Mouse (Mus musculus): ENCODE measurements around the gene Tacr3.

Tacr3 gene

GRCm38 (mm10) chr3:134828875-134829530 lies at the start of gene Tacr3:
Gene Tacr3 (plus strand): TSS chr3:134829007.
- DNase-seq = peak; percentile 30 to 37

- DNase-seq = no peak
Measured at GRCm38 (mm10) chr3:134828492-134828874, 324 bp upstream of the Tacr3 start.

GRCm38 (mm10) chr3:134829531-134829921 lies 719 bp downstream of the Tacr3 start:
- DNase-seq = no peak

- no peak for DNase-seq
Measured at GRCm38 (mm10) chr3:134851342-134851741, 22.5 kb downstream of the Tacr3 start.

- DNase-seq = no peak
Measured at GRCm38 (mm10) chr3:134877701-134878100, 48.9 kb downstream of the Tacr3 start.

- DNase-seq = no peak
Measured at GRCm38 (mm10) chr3:134895831-134896230, 67.0 kb downstream of the Tacr3 start.

GRCm38 (mm10) chr3:134908890-134909289 lies 80.1 kb downstream of the Tacr3 start:
- DNase-seq = no peak

GRCm38 (mm10) chr3:134934703-134935102 lies 105.9 kb downstream of the Tacr3 start:
- no peak for DNase-seq

- DNase-seq = no peak
Measured at GRCm38 (mm10) chr3:134935461-134935860, 106.7 kb downstream of the Tacr3 start.

- peak in 1 of 2 experiments; percentile 7 for DNase-seq
Measured at GRCm38 (mm10) chr3:134963461-134963860, 134.7 kb downstream of the Tacr3 start.

GRCm38 (mm10) chr3:134978902-134979301 lies 150.1 kb downstream of the Tacr3 start:
- no peak for DNase-seq

GRCm38 (mm10) chr3:134980140-134980539 lies 151.3 kb downstream of the Tacr3 start:
- DNase-seq = no peak
